Mouse (Mus musculus): Measurements from ENCODE around the gene Naxe.

Naxe gene

GRCm38 (mm10) chr3:88068386-88068785 lies 10.1 kb upstream of the Naxe start:
- DNase-seq (ENCODE audit: inconsistent age in 2 of 2, low spot score in 1 of 2) = no peak

DNA sequence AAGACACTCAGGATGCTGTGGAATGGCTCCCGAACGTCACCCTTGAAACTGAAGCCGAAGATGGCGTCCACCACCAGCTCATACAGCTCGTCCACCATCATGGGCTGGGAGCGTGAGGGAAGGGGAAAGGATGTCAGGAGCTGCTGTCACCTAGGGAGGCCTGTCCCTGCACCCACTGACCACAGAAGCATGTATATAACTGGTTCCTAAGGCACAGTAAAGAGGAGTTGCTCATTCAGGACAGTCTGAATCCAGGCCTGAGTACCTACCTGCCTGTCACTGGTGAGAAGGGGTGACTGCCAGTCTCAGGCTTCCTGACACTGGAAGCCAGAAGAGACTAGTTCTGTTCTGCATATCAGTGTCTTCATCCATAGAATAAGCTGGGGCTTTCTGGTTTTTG lies 1.3 kb downstream of the Naxe start:
- DNase-seq (ENCODE audit: inconsistent age in 2 of 2, low spot score in 1 of 2) = no peak

DNA sequence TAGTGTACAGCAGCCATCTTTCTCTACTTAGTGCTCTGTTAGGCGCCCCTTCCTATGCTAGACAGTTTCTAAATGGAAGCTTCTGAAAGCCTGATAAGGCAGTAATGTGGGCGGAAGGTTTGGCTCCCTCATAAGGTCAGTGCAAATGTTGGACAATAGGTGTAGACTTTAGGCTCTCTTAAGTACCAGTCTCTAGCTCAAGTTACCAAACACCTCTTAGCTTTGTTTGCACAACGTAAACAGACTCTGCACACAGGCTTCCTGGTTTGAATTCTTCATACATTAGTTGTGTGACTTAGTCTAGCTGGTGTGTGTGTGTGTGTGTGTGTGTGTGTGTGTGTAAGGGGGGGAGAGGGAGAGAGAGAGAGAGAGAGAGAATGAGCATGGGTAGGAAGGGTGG lies 8.8 kb downstream of the Naxe start:
- no peak for DNase-seq (ENCODE audit: inconsistent age in 2 of 2, low spot score in 1 of 2)

GRCm38 (mm10) chr3:88042661-88043421 lies 15.5 kb downstream of the Naxe start, which contains the start of gene Gpatch4:
Gene Gpatch4, plus strand, starts transcription at chr3:88043108.
- DNase-seq (ENCODE audit: inconsistent age in 2 of 2, low spot score in 1 of 2) = peak; percentile 87 to 97

GRCm38 (mm10) chr3:88035561-88036293 lies 22.6 kb downstream of the Naxe start:
- no peak for DNase-seq (ENCODE audit: inconsistent age in 2 of 2, low spot score in 1 of 2)

DNA sequence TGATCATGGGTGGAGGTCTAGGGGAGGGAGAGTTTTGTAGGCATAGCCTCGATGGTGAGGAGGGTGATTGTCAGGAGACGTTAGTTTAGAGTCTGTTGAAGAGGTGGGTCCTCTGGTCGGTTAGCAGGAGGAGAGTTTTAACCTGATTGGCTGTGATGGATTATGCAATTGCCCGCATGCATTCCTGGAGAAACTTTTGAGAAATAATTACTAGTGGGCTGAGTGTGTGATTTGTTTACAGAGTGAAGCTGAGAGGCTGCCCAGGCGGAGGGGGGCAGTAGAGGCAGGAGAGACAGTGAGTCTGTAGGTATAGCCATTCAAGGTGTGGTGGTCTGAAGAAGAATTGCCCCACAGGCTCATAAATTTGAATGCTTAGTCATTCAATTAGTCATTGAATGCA lies 24.8 kb downstream of the Naxe start:
- no peak for DNase-seq (ENCODE audit: inconsistent age in 2 of 2, low spot score in 1 of 2)

DNA sequence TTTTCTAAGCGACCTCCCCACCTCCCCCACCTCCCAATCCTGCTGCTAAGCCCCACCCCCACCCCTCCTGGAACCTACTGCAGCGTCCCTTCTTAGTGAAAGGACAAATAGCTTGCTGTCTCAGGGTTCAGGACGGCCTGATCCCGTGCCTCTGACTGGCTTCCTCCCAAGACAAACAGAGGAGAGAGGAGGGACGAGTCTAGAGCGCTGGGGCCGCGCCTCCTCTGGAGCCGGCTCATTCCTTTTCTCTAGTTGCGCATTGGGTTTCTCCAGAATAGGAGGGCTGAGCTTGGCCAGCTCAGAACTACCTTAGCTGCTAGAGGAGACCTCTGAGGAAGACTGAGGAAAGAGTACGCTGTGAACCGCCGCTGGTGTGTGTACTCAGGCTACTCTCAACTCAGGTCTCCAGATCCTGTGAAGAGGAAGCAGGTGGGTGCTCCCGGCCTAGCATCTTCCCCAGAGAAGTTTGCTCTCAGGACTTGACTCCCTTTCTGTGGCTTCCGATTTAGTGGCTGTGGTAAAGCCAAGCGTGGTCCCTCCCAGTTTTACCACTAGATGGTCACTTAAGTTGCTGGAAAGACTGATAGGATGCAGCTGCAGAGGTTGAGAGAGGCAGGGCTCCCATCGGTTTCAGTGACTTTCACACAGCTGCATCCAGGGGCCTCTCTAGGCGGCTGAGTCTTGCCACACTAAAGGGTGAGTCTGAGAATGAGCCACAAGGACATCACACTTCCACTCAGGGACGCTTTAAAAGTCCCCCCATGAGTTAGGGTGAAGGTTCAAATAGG lies 27.5 kb downstream of the Naxe start:
- peak; percentile 74 for DNase-seq (ENCODE audit: inconsistent age in 2 of 2, low spot score in 1 of 2)

DNA sequence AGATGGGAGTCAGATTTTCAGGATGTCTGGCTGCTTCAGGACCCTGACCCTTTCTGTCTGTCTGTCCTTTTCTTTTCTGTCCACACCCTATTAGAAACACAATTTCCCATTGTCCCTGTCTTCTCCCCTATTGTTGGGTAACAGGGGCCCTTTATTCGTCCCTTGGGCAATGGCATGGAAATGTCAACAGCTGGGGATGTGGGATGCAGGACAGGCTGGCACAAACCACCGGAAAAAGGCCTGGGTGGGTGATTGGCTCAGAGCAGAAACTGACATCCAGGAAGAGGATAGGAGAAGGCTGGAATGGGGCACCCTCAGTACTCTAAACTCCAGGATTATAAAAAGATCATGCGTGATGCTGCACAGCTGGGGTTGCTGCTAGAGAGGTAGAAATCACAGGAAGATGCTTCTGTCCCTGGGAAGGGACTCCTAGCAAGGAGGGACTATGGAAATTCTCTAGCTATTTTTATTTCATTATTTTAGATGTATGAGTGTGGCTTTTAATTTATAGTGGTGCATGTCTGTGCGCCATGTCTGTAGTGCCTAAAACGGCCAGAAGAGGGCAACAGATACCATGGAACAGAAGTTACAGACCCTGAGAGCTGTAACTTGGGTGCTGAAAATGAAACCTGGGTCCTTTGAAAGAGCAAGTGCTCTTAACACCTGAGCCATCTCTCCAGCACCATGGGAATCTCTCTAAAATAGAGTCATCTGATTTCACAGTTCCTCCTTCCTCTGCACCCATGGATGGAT lies 30.7 kb downstream of the Naxe start, which contains the start of gene Hapln2:
Gene Hapln2, minus strand, starts transcription at position 150 of the 753 bp plus-strand sequence.
- DNase-seq (ENCODE audit: inconsistent age in 2 of 2, low spot score in 1 of 2) = no peak

GRCm38 (mm10) chr3:88026823-88027222 lies 31.5 kb downstream of the Naxe start:
- DNase-seq (ENCODE audit: inconsistent age in 2 of 2, low spot score in 1 of 2) = no peak

DNA sequence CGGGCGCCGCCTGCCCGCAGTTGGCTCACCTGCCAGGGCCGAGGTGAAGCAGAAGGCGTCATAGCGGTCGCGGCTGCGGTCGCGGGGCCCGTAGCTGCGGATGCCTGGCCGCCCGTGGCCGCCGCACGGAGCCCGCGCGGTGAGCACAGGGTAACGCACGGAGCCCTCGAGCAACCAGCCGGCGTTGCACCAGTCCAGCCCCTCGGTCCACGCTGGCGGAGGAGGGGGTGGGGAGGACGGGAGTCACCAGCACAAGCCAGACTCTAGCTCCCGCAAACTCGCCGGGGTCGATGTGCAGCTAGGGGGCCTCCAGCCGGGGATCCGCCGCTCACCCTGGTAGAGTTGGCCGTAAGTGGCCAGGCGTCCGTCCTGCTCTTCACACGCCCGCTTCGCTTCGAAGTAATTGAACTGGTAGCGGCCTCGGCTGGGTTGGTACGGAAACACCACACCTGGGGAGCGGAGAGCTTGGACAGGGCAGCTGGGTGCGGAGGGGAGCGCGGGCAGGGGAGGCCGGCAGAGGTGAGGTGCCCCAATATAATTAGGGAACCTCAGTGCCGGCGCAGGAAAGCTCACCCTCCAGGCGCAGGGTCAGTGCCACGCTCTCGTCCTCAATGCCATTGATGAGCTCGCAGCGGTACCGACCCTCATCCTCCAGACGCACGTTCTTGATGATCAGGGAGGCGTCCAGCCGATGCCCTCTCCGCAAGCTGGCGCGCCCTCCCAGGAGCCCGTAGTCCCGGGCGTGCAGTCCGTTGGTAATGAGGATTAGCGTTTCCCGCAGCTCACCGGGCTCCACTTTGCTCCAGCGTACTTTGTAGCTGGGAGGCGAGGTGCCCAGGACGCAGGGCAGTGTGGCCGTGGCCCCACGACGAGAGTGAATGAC lies 34.9 kb downstream of the Naxe start:
- DNase-seq (ENCODE audit: inconsistent age in 2 of 2, low spot score in 1 of 2) = peak in 1 of 2 experiments; percentile 44

GRCm38 (mm10) chr3:88022322-88023191 lies 35.7 kb downstream of the Naxe start:
- peak; percentile 95 to 97 for DNase-seq (ENCODE audit: inconsistent age in 2 of 2, low spot score in 1 of 2)

GRCm38 (mm10) chr3:88010634-88011265 lies 47.5 kb downstream of the Naxe start:
- DNase-seq (ENCODE audit: inconsistent age in 2 of 2, low spot score in 1 of 2) = peak in 1 of 2 experiments; percentile 80

Measured in adrenal gland, adult (tissue).